Comparison of ENCODE assay signal across 25 mouse cellular contexts in genomic region chr1:73633071-73633470, GRCm38 (mm10).
"Had no signal": no experiment of that assay in that cellular context is flagged by ENCODE, and none has a peak within 500 bp of the region (broad histone marks: within the 10 kb centered on the region; RNA-seq: fewer than 3 reads in every experiment).

No protein-coding gene starts in this region.

- H3K36me3 ChIP-seq: hindbrain, embryonic 10.5 days; hindbrain, embryonic 12.5 days; intestine, embryonic 15.5 days; limb, embryonic 10.5 days; limb, embryonic 12.5 days; liver, embryonic 12.5 days had no signal

- H3K4me3 ChIP-seq: gastrocnemius, adult 2 months; hindbrain, embryonic 10.5 days; hindbrain, embryonic 12.5 days; intestine, embryonic 15.5 days; layer of hippocampus, adult 2 months; left cerebral cortex, adult 2 months; limb, embryonic 10.5 days; limb, embryonic 12.5 days; liver, embryonic 12.5 days had no signal

- DNase-seq: gastrocnemius, adult 2 months; gastrocnemius, postnatal 10 days; gastrocnemius, postnatal 25 days; heart, adult 18-20 months; heart, postnatal 10 days; heart, postnatal 4 days; kidney, adult 18-20 months; kidney, postnatal 25 days; kidney, postnatal 4 days; liver had no signal

- H3K4me1 ChIP-seq: hindbrain, embryonic 10.5 days; hindbrain, embryonic 12.5 days; intestine, embryonic 15.5 days; limb, embryonic 10.5 days; limb, embryonic 12.5 days had no signal

- H3K27me3 ChIP-seq: hindbrain, embryonic 12.5 days; intestine, embryonic 15.5 days; limb, embryonic 12.5 days; liver, embryonic 12.5 days had no signal

- H3K4me2 ChIP-seq: heart, embryonic 11.5 days; hindbrain, embryonic 12.5 days; hindbrain, embryonic 14.5 days; intestine, embryonic 15.5 days; limb, embryonic 12.5 days; liver, embryonic 12.5 days had no signal

- H3K9me3 ChIP-seq: hindbrain, embryonic 10.5 days; hindbrain, embryonic 12.5 days; intestine, embryonic 15.5 days; limb, embryonic 10.5 days; limb, embryonic 12.5 days; liver, embryonic 12.5 days had no signal

- ATAC-seq: hindbrain, embryonic 16.5 days; inflammation-experienced regulatory T-cells, adult 6 months; intestine, embryonic 15.5 days; intestine, postnatal 0 days; liver, embryonic 12.5 days had no signal

- H3K9ac ChIP-seq: hindbrain, embryonic 12.5 days; hindbrain, embryonic 14.5 days; intestine, embryonic 15.5 days; limb, embryonic 12.5 days; liver, embryonic 12.5 days; liver, embryonic 14.5 days had no signal

- H3K27ac ChIP-seq: gastrocnemius, adult 2 months; hindbrain, embryonic 12.5 days; hindbrain, embryonic 14.5 days; intestine, embryonic 15.5 days; kidney, postnatal 0 days; layer of hippocampus, adult 2 months; left cerebral cortex, adult 2 months; limb, embryonic 10.5 days; limb, embryonic 12.5 days; liver, embryonic 12.5 days; liver, embryonic 14.5 days had no signal
